In the genomic region with DNA sequence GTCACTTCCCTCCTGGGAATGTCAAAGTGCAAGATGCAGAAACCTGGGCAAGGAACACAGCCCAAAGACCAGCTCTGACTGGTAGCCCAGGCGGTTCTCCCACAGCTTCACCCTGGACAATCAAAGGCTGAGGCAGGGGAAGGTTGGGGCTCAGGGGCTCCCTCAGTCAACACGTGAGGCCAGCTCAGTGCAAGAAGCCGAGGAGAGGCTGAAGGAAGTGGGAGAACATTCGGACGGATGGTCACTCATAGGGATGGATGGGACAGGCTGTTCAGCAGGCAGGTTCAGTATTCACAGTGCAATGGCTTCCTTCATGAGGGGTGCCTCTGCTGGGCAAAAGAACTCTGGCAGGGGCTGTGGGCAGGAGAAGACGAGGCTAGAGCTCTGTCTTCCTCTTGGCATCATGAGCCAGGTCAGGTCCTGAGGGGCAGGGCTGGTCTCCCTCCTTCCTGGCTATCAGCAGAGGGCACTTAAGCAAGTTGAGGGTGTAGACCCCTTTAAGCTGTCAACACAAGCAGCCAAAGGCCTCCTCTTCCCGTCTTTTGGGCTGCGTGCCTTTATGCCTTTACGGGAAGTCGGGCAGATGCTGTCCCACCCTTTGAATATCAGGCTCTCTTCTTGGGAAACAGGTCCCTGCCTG, we compare ENCODE assay signal across 11 mouse cellular contexts. TPM values are rescaled to one million over a fixed set of nuclear protein-coding genes. Genes with fewer than 3 reads are reported as not detected.
A peak's percentile ranks its signal among the peaks of the same experiment; 100 is the strongest.
DNase-seq lines count a peak whose midpoint lies in the region; ATAC-seq and TF ChIP-seq lines count a peak whose summit lies in the region.
"Had no signal": no experiment of that assay in that cellular context is flagged by ENCODE, and none has a peak within 500 bp of the region (broad histone marks: within the 10 kb centered on the region; RNA-seq: fewer than 3 reads in every experiment).

No protein-coding gene starts in this region.

- H3K27me3 ChIP-seq in heart, postnatal 0 days (ENCODE audit: control insufficient read depth, insufficient read depth, low read length): no peaks in the 10 kb centered on the region
- no peaks in the 10 kb centered on the region for H3K27me3 ChIP-seq in embryonic facial prominence, embryonic 13.5 days
- no peaks in the 10 kb centered on the region for H3K27me3 ChIP-seq in limb, embryonic 15.5 days
- H3K27me3 ChIP-seq: Patski had no signal

- ATAC-seq in heart, postnatal 0 days (ENCODE audit: insufficient read depth, low read depth): no peak
- ATAC-seq in embryonic facial prominence, embryonic 13.5 days (ENCODE audit: insufficient number of reproducible peaks, insufficient read depth, low FRiP score, low TSS enrichment, low read depth): no peak
- ATAC-seq in limb, embryonic 15.5 days (ENCODE audit: insufficient number of reproducible peaks, low FRiP score, low TSS enrichment, low read depth): no peak

- peak overlapping the region; percentile 67 for H3K27ac ChIP-seq in heart, postnatal 0 days (ENCODE audit: low read depth)
- H3K27ac ChIP-seq in left cerebral cortex, adult 2 months: peak overlapping the region; percentile 24; the same call in 1 of the 2 replicates
- H3K27ac ChIP-seq in embryonic facial prominence, embryonic 13.5 days: peak overlapping the region; percentile 90
- peak overlapping the region; percentile 87 for H3K27ac ChIP-seq in limb, embryonic 15.5 days

- TF ChIP-seq CTCF in heart, postnatal 0 days (IDR thresholded peaks at IDR 0.05; ENCODE audit: low read depth): no peak
- no peak for TF ChIP-seq CTCF in left cerebral cortex, adult 2 months (IDR thresholded peaks at IDR 0.05)

- no peak for DNase-seq in heart, postnatal 0 days (ENCODE audit: low spot score)
- DNase-seq in heart, adult 8-10 months (ENCODE audit: low spot score): no peak
- no peak for DNase-seq in left cerebral cortex, adult 2 months (ENCODE audit: extremely low spot score in 1 of 2, low spot score in 2 of 2)
- DNase-seq in left cerebral cortex, postnatal 14 days (ENCODE audit: low spot score in 2 of 2): no peak
- no peak for DNase-seq in frontal cortex, adult 2 months (ENCODE audit: extremely low spot score in 1 of 2, low spot score in 1 of 2)
- DNase-seq in right cerebral cortex, adult 2 months (ENCODE audit: low spot score in 2 of 2): no peak
- DNase-seq: cerebellum, adult 9-10 months had no signal

- WGBS in heart, postnatal 0 days: 74% methylated on average over 10 of the region's 10 CpGs
- WGBS in embryonic facial prominence, embryonic 13.5 days: 89% methylated on average over 10 of the region's 10 CpGs
- WGBS in limb, embryonic 15.5 days: 85% methylated on average over 10 of the region's 10 CpGs

- H3K36me3 ChIP-seq in heart, postnatal 0 days (replicated peaks; ENCODE audit: control insufficient read depth, insufficient read depth, low read length): peaks cover 35% of the 10 kb centered on the region
- H3K36me3 ChIP-seq in embryonic facial prominence, embryonic 13.5 days: peaks cover 37% of the 10 kb centered on the region
- H3K36me3 ChIP-seq in limb, embryonic 15.5 days: peaks cover 40% of the 10 kb centered on the region

- no peak for TF ChIP-seq EP300 in heart, postnatal 0 days (IDR thresholded peaks at IDR 0.05; ENCODE audit: low read depth)

- intact Hi-C loops in left cerebral cortex, adult 2 months (cut with DNase I): no loop called here
- intact Hi-C loops in left cerebral cortex, postnatal 14 days (cut with DNase I): no loop called here

- H3K4me2 ChIP-seq in heart, postnatal 0 days (ENCODE audit: low read depth, low read length): no peak overlapping the region
- no peak overlapping the region for H3K4me2 ChIP-seq in embryonic facial prominence, embryonic 13.5 days
- no peak overlapping the region for H3K4me2 ChIP-seq in limb, embryonic 15.5 days
- H3K4me2 ChIP-seq: heart, embryonic 11.5 days had no signal

- no peak overlapping the region for H3K4me3 ChIP-seq in heart, postnatal 0 days (ENCODE audit: low read depth, low read length)
- no peak overlapping the region for H3K4me3 ChIP-seq in left cerebral cortex, adult 2 months
- no peak overlapping the region for H3K4me3 ChIP-seq in embryonic facial prominence, embryonic 13.5 days
- no peak overlapping the region for H3K4me3 ChIP-seq in limb, embryonic 15.5 days

- no peak overlapping the region for H3K9ac ChIP-seq in heart, postnatal 0 days (replicated peaks; ENCODE audit: low read depth, low read length)
- 0 out of 2 replicates have a peak overlapping the region, but pooled peaks have one; percentile 44 for H3K9ac ChIP-seq in embryonic facial prominence, embryonic 13.5 days
- H3K9ac ChIP-seq in limb, embryonic 15.5 days: no peak overlapping the region

- H3K9me3 ChIP-seq in heart, postnatal 0 days (replicated peaks; ENCODE audit: control insufficient read depth, low read length): no peaks in the 10 kb centered on the region
- H3K9me3 ChIP-seq in embryonic facial prominence, embryonic 13.5 days: no peaks in the 10 kb centered on the region
- H3K9me3 ChIP-seq in limb, embryonic 15.5 days: no peaks in the 10 kb centered on the region

- peaks cover 47% of the 10 kb centered on the region for H3K4me1 ChIP-seq in heart, postnatal 0 days (ENCODE audit: control insufficient read depth, insufficient read depth)
- peaks cover 39% of the 10 kb centered on the region for H3K4me1 ChIP-seq in embryonic facial prominence, embryonic 13.5 days
- peaks cover 56% of the 10 kb centered on the region for H3K4me1 ChIP-seq in limb, embryonic 15.5 days

RNA-seq across cellular contexts. Expression of a gene that starts 18.1 kb away (rescaled TPM):
- 18.2 and 23.6 TPM in 2 replicates for total RNA-seq in heart, postnatal 0 days (2014; rRNA removed; ENCODE audit: low replicate concordance)
- polyA plus RNA-seq in heart, postnatal 0 days (2015; fragmentation: Nextera tagmentation; extraction: Ambion mirVana): 7.7 and 8.1 TPM in 2 replicates
- total RNA-seq in heart, adult 8-10 months (2022): 10 to 100 TPM; 43.5 to 56.6 (median 51.5) TPM
- 10 to 100 TPM; 12.6 to 13.2 TPM for total RNA-seq in left cerebral cortex, adult 2 months (2021)
- 1 to 10 TPM; 9.5 to 9.9 TPM for total RNA-seq in left cerebral cortex, postnatal 14 days (2021)
- polyA plus RNA-seq in embryonic facial prominence, embryonic 13.5 days (2015; fragmentation: Nextera tagmentation; extraction: Ambion mirVana): 9.7 and 9.8 TPM in 2 replicates
- 17.0 and 20.7 TPM in 2 replicates for polyA plus RNA-seq in limb, embryonic 15.5 days (2015; fragmentation: Nextera tagmentation; extraction: Ambion mirVana)
- polyA plus RNA-seq in frontal cortex, adult 2 months (2012; rRNA removed): 14.1 and 14.5 TPM in 2 replicates

RNA-seq across cellular contexts. Expression of a gene that starts 45.8 kb away (rescaled TPM):
- 19.2 and 32.0 TPM in 2 replicates for total RNA-seq in heart, postnatal 0 days (2014; rRNA removed; ENCODE audit: low replicate concordance)
- 39.4 and 43.3 TPM in 2 replicates for polyA plus RNA-seq in heart, postnatal 0 days (2015; fragmentation: Nextera tagmentation; extraction: Ambion mirVana)
- total RNA-seq in heart, adult 8-10 months (2022): 10 to 100 TPM; 76.2 to 87.9 (median 83.4) TPM
- total RNA-seq in left cerebral cortex, adult 2 months (2021): 100 to 1,000 TPM; 332 to 340 TPM
- total RNA-seq in left cerebral cortex, postnatal 14 days (2021): 100 to 1,000 TPM; 304 to 313 TPM
- 91.9 and 93.2 TPM in 2 replicates for polyA plus RNA-seq in embryonic facial prominence, embryonic 13.5 days (2015; fragmentation: Nextera tagmentation; extraction: Ambion mirVana)
- polyA plus RNA-seq in limb, embryonic 15.5 days (2015; fragmentation: Nextera tagmentation; extraction: Ambion mirVana): 61.5 and 74.7 TPM in 2 replicates
- polyA plus RNA-seq in frontal cortex, adult 2 months (2012; rRNA removed): 321 TPM in 2 replicates

Comparison
In these comparisons a context has a peak if more than half of its experiments do, and no peak if none do; other contexts are left out.
1. H3K27ac ChIP-seq: peak in every context shown above with its lines; median percentile 90 in embryonic facial prominence, embryonic 13.5 days; 87 in limb, embryonic 15.5 days; 67 in heart, postnatal 0 days; 24 in left cerebral cortex, adult 2 months.